21 mouse cellular contexts compared by ENCODE assay signal in the genomic region with DNA sequence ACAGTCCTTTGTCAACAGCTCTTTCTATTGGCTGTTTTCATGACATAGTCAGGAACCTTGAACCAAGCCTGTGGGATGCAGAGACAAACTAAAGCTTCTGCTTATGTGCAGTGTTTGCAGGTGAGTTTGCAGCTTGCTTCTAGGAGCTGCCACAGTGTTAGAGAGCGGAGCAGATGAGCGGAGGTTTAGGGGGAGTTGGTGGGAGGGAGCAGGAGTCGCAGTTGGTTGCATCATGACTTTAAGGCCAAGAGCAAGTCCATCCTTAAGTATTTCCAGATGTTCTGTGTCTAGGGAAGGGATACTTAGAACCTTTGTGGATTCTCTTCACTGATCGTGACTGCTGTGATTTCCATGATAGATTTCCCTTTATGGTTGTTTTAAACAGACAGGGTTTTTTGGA. TPM values are rescaled to one million over a fixed set of nuclear protein-coding genes. Genes with fewer than 3 reads are reported as not detected.
A peak's percentile ranks its signal among the peaks of the same experiment; 100 is the strongest.
DNase-seq lines count a peak whose midpoint lies in the region; ATAC-seq lines count a peak whose summit lies in the region.
"Had no signal": no experiment of that assay in that cellular context is flagged by ENCODE, and none has a peak within 500 bp of the region (broad histone marks: within the 10 kb centered on the region; RNA-seq: fewer than 3 reads in every experiment).

No protein-coding gene starts in this region.

- H3K4me1 ChIP-seq in limb, embryonic 12.5 days (replicated peaks) = peaks cover 13% of the 10 kb centered on the region; the same call in 1 of the 2 replicates
- peaks cover 21% of the 10 kb centered on the region for H3K4me1 ChIP-seq in limb, embryonic 10.5 days
- peaks cover 7% of the 10 kb centered on the region; the same call in 1 of the 2 replicates for H3K4me1 ChIP-seq in embryonic facial prominence, embryonic 13.5 days
- H3K4me1 ChIP-seq in limb, embryonic 13.5 days = peaks cover 18% of the 10 kb centered on the region
- H3K4me1 ChIP-seq in midbrain, embryonic 13.5 days (replicated peaks) = peaks cover 4% of the 10 kb centered on the region; the same call in 1 of the 2 replicates

- ATAC-seq in limb, embryonic 12.5 days (ENCODE audit: insufficient number of reproducible peaks, insufficient read depth, low FRiP score, low TSS enrichment, low read depth) = no peak
- no peak for ATAC-seq in embryonic facial prominence, embryonic 13.5 days (ENCODE audit: insufficient number of reproducible peaks, insufficient read depth, low FRiP score, low TSS enrichment, low read depth)
- peak; percentile 79 for ATAC-seq in limb, embryonic 13.5 days (ENCODE audit: low FRiP score, low read depth)
- no peak for ATAC-seq in midbrain, embryonic 13.5 days
- ATAC-seq: activated CD4-positive, CD25-positive, alpha-beta regulatory T cell, adult 4 months; forebrain, postnatal 0 days; hindbrain, postnatal 0 days had no signal

- no peak overlapping the region for H3K4me3 ChIP-seq in limb, embryonic 12.5 days (replicated peaks)
- no peak overlapping the region for H3K4me3 ChIP-seq in limb, embryonic 10.5 days
- H3K4me3 ChIP-seq in embryonic facial prominence, embryonic 13.5 days = no peak overlapping the region
- H3K4me3 ChIP-seq in limb, embryonic 13.5 days = no peak overlapping the region
- no peak overlapping the region for H3K4me3 ChIP-seq in midbrain, embryonic 13.5 days (replicated peaks)

- no peaks in the 10 kb centered on the region for H3K27me3 ChIP-seq in limb, embryonic 12.5 days
- no peaks in the 10 kb centered on the region for H3K27me3 ChIP-seq in limb, embryonic 10.5 days (ENCODE audit: low read depth, poor library complexity, severe bottlenecking)
- no peaks in the 10 kb centered on the region for H3K27me3 ChIP-seq in embryonic facial prominence, embryonic 13.5 days
- no peaks in the 10 kb centered on the region for H3K27me3 ChIP-seq in limb, embryonic 13.5 days
- no peaks in the 10 kb centered on the region for H3K27me3 ChIP-seq in midbrain, embryonic 13.5 days

- H3K9ac ChIP-seq in limb, embryonic 12.5 days (replicated peaks) = no peak overlapping the region
- H3K9ac ChIP-seq in embryonic facial prominence, embryonic 13.5 days = peak overlapping the region; percentile 27; the same call in 1 of the 2 replicates
- H3K9ac ChIP-seq in limb, embryonic 13.5 days = no peak overlapping the region
- no peak overlapping the region for H3K9ac ChIP-seq in midbrain, embryonic 13.5 days (replicated peaks)
- H3K9ac ChIP-seq: forebrain, postnatal 0 days; liver, embryonic 14.5 days; lung, embryonic 14.5 days had no signal

- no peak overlapping the region for H3K4me2 ChIP-seq in limb, embryonic 12.5 days
- H3K4me2 ChIP-seq in embryonic facial prominence, embryonic 13.5 days = no peak overlapping the region
- no peak overlapping the region for H3K4me2 ChIP-seq in limb, embryonic 13.5 days (replicated peaks)
- H3K4me2 ChIP-seq in midbrain, embryonic 13.5 days (replicated peaks) = no peak overlapping the region
- H3K4me2 ChIP-seq: heart, embryonic 11.5 days; lung, embryonic 14.5 days had no signal

- WGBS in limb, embryonic 12.5 days = 39% methylated on average over 4 of the region's 4 CpGs
- 54% methylated on average over 4 of the region's 4 CpGs for WGBS in limb, embryonic 10.5 days
- WGBS in embryonic facial prominence, embryonic 13.5 days = 34% methylated on average over 4 of the region's 4 CpGs
- WGBS in limb, embryonic 13.5 days = 32% methylated on average over 4 of the region's 4 CpGs
- WGBS in midbrain, embryonic 13.5 days = 93% methylated on average over 4 of the region's 4 CpGs

- no peak for DNase-seq in limb, embryonic 10.5 days (ENCODE audit: low spot score)
- no peak for DNase-seq in cerebellum, postnatal 14 days
- no peak for DNase-seq in liver
- DNase-seq: adrenal gland, postnatal 14 days; cerebellum, adult 8-10 months; forebrain, postnatal 0 days; kidney, adult 2 months; kidney, postnatal 10 days; lung, embryonic 14.5 days; midbrain, embryonic 14.5 days; right cerebral cortex, postnatal 14 days; spleen, adult 18-20 months; thymus, postnatal 25 days had no signal

- peaks cover 23% of the 10 kb centered on the region for H3K36me3 ChIP-seq in limb, embryonic 12.5 days
- H3K36me3 ChIP-seq in limb, embryonic 10.5 days = peaks cover 28% of the 10 kb centered on the region
- peaks cover 10% of the 10 kb centered on the region for H3K36me3 ChIP-seq in embryonic facial prominence, embryonic 13.5 days
- H3K36me3 ChIP-seq in limb, embryonic 13.5 days = peaks cover 7% of the 10 kb centered on the region
- H3K36me3 ChIP-seq in midbrain, embryonic 13.5 days = peaks cover 4% of the 10 kb centered on the region; the same call in 1 of the 2 replicates

- H3K27ac ChIP-seq in limb, embryonic 12.5 days = peak overlapping the region; percentile 50; the same call in 1 of the 2 replicates
- no peak overlapping the region for H3K27ac ChIP-seq in limb, embryonic 10.5 days
- no peak overlapping the region for H3K27ac ChIP-seq in embryonic facial prominence, embryonic 13.5 days
- H3K27ac ChIP-seq in limb, embryonic 13.5 days = no peak overlapping the region
- H3K27ac ChIP-seq in midbrain, embryonic 13.5 days = no peak overlapping the region
- H3K27ac ChIP-seq: hindbrain, postnatal 0 days; liver, embryonic 14.5 days had no signal

- no peaks in the 10 kb centered on the region for H3K9me3 ChIP-seq in limb, embryonic 12.5 days
- H3K9me3 ChIP-seq in limb, embryonic 10.5 days (replicated peaks) = no peaks in the 10 kb centered on the region
- H3K9me3 ChIP-seq in embryonic facial prominence, embryonic 13.5 days = no peaks in the 10 kb centered on the region
- H3K9me3 ChIP-seq in limb, embryonic 13.5 days = no peaks in the 10 kb centered on the region
- no peaks in the 10 kb centered on the region for H3K9me3 ChIP-seq in midbrain, embryonic 13.5 days

RNA-seq across cellular contexts. Expression of a gene that starts 29.6 kb away (rescaled TPM):
- polyA plus RNA-seq in limb, embryonic 12.5 days (2016; fragmentation: Nextera tagmentation; extraction: Ambion mirVana) = 66.2 and 69.6 TPM in 2 replicates
- 85.4 and 97.4 TPM in 2 replicates for polyA plus RNA-seq in limb, embryonic 10.5 days (2016; fragmentation: Nextera tagmentation; extraction: Ambion mirVana)
- polyA plus RNA-seq in embryonic facial prominence, embryonic 13.5 days (2015; fragmentation: Nextera tagmentation; extraction: Ambion mirVana) = 60.1 and 62.5 TPM in 2 replicates
- polyA plus RNA-seq in limb, embryonic 13.5 days (2015; fragmentation: Nextera tagmentation; extraction: Ambion mirVana) = 60.2 and 60.9 TPM in 2 replicates
- polyA plus RNA-seq in midbrain, embryonic 13.5 days (2015; fragmentation: Nextera tagmentation; extraction: Ambion mirVana) = 39.5 and 40.4 TPM in 2 replicates

RNA-seq across cellular contexts. Expression of a gene that starts 29.7 kb away (rescaled TPM):
- polyA plus RNA-seq in limb, embryonic 12.5 days (2016; fragmentation: Nextera tagmentation; extraction: Ambion mirVana) = 47.4 and 49.2 TPM in 2 replicates
- 57.3 and 59.1 TPM in 2 replicates for polyA plus RNA-seq in limb, embryonic 10.5 days (2016; fragmentation: Nextera tagmentation; extraction: Ambion mirVana)
- polyA plus RNA-seq in embryonic facial prominence, embryonic 13.5 days (2015; fragmentation: Nextera tagmentation; extraction: Ambion mirVana) = 44.7 and 45.8 TPM in 2 replicates
- polyA plus RNA-seq in limb, embryonic 13.5 days (2015; fragmentation: Nextera tagmentation; extraction: Ambion mirVana) = 44.2 and 45.8 TPM in 2 replicates
- 50.2 and 52.8 TPM in 2 replicates for polyA plus RNA-seq in midbrain, embryonic 13.5 days (2015; fragmentation: Nextera tagmentation; extraction: Ambion mirVana)
